11 mouse cellular contexts compared by ENCODE assay signal in the genomic region with DNA sequence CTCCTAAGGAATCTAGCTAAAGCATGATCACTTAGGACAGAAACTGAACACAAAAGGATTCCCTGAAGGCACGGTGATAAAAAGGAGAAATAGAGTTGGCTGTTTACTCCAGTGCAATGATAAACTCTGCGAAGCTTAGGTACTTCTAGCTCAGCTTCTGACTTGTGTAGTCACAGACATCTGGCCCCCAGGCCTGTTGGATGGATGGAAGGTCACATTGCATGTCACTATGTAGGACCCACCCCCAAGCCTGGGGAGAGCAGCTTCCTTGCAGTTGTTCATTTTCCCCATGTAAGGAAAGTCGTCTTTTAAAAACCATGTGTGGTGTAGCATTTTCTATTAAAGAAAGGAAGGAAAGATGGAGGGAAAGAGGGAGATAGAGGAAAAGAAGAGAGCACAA.
A peak's percentile ranks its signal among the peaks of the same experiment; 100 is the strongest.
DNase-seq lines count a peak whose midpoint lies in the region; ATAC-seq lines count a peak whose summit lies in the region.
"Had no signal": no experiment of that assay in that cellular context is flagged by ENCODE, and none has a peak within 500 bp of the region (broad histone marks: within the 10 kb centered on the region; RNA-seq: fewer than 3 reads in every experiment).

No protein-coding gene starts in this region.

- intact Hi-C loops in left cerebral cortex, postnatal 36 days (cut with DNase I), result no loop called here

- H3K4me3 ChIP-seq in kidney, embryonic 16.5 days (ENCODE audit: low read length), result no peak overlapping the region
- H3K4me3 ChIP-seq in intestine, embryonic 16.5 days (ENCODE audit: low read length), result no peak overlapping the region

- H3K36me3 ChIP-seq in kidney, embryonic 16.5 days (ENCODE audit: insufficient read depth, low read length), result no peaks in the 10 kb centered on the region
- H3K36me3 ChIP-seq in intestine, embryonic 16.5 days (ENCODE audit: control insufficient read depth, insufficient read depth, low read length), result no peaks in the 10 kb centered on the region

- H3K9me3 ChIP-seq in kidney, embryonic 16.5 days (ENCODE audit: low read length), result no peaks in the 10 kb centered on the region
- H3K9me3 ChIP-seq in intestine, embryonic 16.5 days (ENCODE audit: control insufficient read depth, low read length), result no peaks in the 10 kb centered on the region

- H3K4me2 ChIP-seq in kidney, embryonic 16.5 days (replicated peaks; ENCODE audit: low read depth, low read length), result no peak overlapping the region
- no peak overlapping the region for H3K4me2 ChIP-seq in intestine, embryonic 16.5 days (ENCODE audit: low read depth, low read length)
- H3K4me2 ChIP-seq: midbrain, embryonic 11.5 days had no signal

- 58% methylated on average over 3 of the region's 3 CpGs for WGBS in kidney, embryonic 16.5 days
- 56% methylated on average over 3 of the region's 3 CpGs for WGBS in intestine, embryonic 16.5 days

- H3K27ac ChIP-seq in kidney, embryonic 16.5 days (ENCODE audit: low read length), result peak overlapping the region; percentile 81
- peak overlapping the region; percentile 63; the same call in 1 of the 2 replicates for H3K27ac ChIP-seq in intestine, embryonic 16.5 days (ENCODE audit: low read length)

- peaks cover 28% of the 10 kb centered on the region for H3K4me1 ChIP-seq in kidney, embryonic 16.5 days (ENCODE audit: insufficient read depth, low read length)
- H3K4me1 ChIP-seq in intestine, embryonic 16.5 days (ENCODE audit: control insufficient read depth, insufficient read depth, low read length), result peaks cover 1% of the 10 kb centered on the region; the same call in 1 of the 2 replicates

- no peak for ATAC-seq in kidney, embryonic 16.5 days (ENCODE audit: low FRiP score, low TSS enrichment)
- ATAC-seq in intestine, embryonic 16.5 days, result no peak
- ATAC-seq: inflammation-experienced regulatory T-cells, adult 6 months had no signal

- no peak overlapping the region for H3K9ac ChIP-seq in kidney, embryonic 16.5 days (replicated peaks; ENCODE audit: low read length)
- no peak overlapping the region for H3K9ac ChIP-seq in intestine, embryonic 16.5 days (ENCODE audit: low read depth, low read length)

- DNase-seq in heart, adult 11 months, result peak; percentile 55
- DNase-seq in heart, adult 18-20 months, result no peak
- DNase-seq in kidney, adult 18-20 months, result no peak
- DNase-seq in embryo, embryonic 10.5 days (ENCODE audit: low spot score), result peak; percentile 54
- no peak for DNase-seq in left cerebral cortex, postnatal 36 days (ENCODE audit: low spot score in 2 of 2)
- no peak for DNase-seq in layer of hippocampus, adult 18-20 months (ENCODE audit: low spot score in 2 of 2)
- DNase-seq: cerebellum, postnatal 14 days had no signal

- H3K27me3 ChIP-seq in kidney, embryonic 16.5 days (ENCODE audit: insufficient read depth, low read length), result no peaks in the 10 kb centered on the region
- no peaks in the 10 kb centered on the region for H3K27me3 ChIP-seq in intestine, embryonic 16.5 days (replicated peaks; ENCODE audit: control insufficient read depth, insufficient read depth, low read length)

Comparison
In these comparisons a context has a peak if more than half of its experiments do, and no peak if none do; other contexts are left out.
1. DNase-seq: peak in heart, adult 11 months (single experiment) and embryo, embryonic 10.5 days (single experiment); none in heart, adult 18-20 months (0 of 2), kidney, adult 18-20 months (single experiment), left cerebral cortex, postnatal 36 days (0 of 2) and layer of hippocampus, adult 18-20 months (0 of 2).